Mouse (Mus musculus) stomach, embryonic 14.5 days (tissue): ENCODE data around the gene Pold3. TPM values are rescaled to one million over a fixed set of nuclear protein-coding genes. Genes with fewer than 3 reads are reported as not detected.

Source experiments
- ATAC-seq: fragments of 200-750 bp; cut with Nextera tagmentation; 2 replicates; pipeline ENCODE4 v1.8.0; 2017; ENCODE audit warnings: low read depth, moderate TSS enrichment; ENCODE audit not compliant: insufficient number of reproducible peaks, insufficient read depth, low FRiP score
- H3K27ac ChIP-seq: fragments of 300-500 bp; sonication (generic); 2 replicates; pipeline ENCODE4 v1.5.1; 2014; ENCODE audit warnings: mild to moderate bottlenecking, low read length, moderate library complexity, mixed read lengths
- H3K27me3 ChIP-seq: fragments of 300-500 bp; sonication (generic); 2 replicates; pipeline ENCODE4 v1.6.1; 2014; ENCODE audit warnings: low read length, control low read depth, mixed read lengths; ENCODE audit not compliant: control insufficient read depth, insufficient read depth
- H3K36me3 ChIP-seq: fragments of 300-500 bp; sonication (generic); 2 replicates; pipeline ENCODE4 v1.6.1; 2014; ENCODE audit warnings: mild to moderate bottlenecking, control low read depth, low read length, moderate library complexity, mixed read lengths; ENCODE audit not compliant: control insufficient read depth, insufficient read depth
- H3K4me1 ChIP-seq: fragments of 300-500 bp; sonication (generic); 2 replicates; pipeline ENCODE4 v1.6.1; 2014; ENCODE audit warnings: low read length, control low read depth, mixed read lengths; ENCODE audit not compliant: control insufficient read depth, insufficient read depth
- H3K4me2 ChIP-seq: fragments of 300-500 bp; sonication (generic); replicated peaks from 2 replicates; pipeline ENCODE4 v1.6.1; 2014; ENCODE audit warnings: low read depth, low read length, control low read depth
- H3K4me3 ChIP-seq: fragments of 300-500 bp; sonication (generic); 2 replicates; pipeline ENCODE4 v1.5.1; 2014; ENCODE audit warnings: low read depth, low read length, control low read depth
- H3K9ac ChIP-seq: fragments of 300-500 bp; sonication (generic); replicated peaks from 2 replicates; pipeline ENCODE4 v1.6.1; 2014; ENCODE audit warnings: low read depth, mild to moderate bottlenecking, control low read depth, low read length, moderate library complexity, mixed read lengths
- H3K9me3 ChIP-seq: fragments of 300-500 bp; sonication (generic); 2 replicates; pipeline ENCODE4 v1.6.1; 2016; ENCODE audit warnings: low read depth, low read length, control low read depth; ENCODE audit not compliant: control insufficient read depth
- WGBS: fragments of 180-500 bp; shearing (Covaris S2); extraction: QIAGEN DNeasy Blood & Tissue Kit; methylation state at CpG from one replicate; pipeline ENCODE4 v1.1.7; 2014; 5-methylcytosine and 5-hydroxymethylcytosine counted together
- polyA plus RNA-seq: library from polyadenylated mRNA; unstranded; fragments of >200 nt; fragmentation: Nextera tagmentation; extraction: Ambion mirVana; gene quantifications from 2 replicates; pipeline ENCODE4 v1.2.1, GENCODE M21; 2014

Pold3 gene
- polyA plus RNA-seq, 1 experiment from 2014 or later: 75.2 TPM

- Histone ChIP-seq H3K27me3 (no peaks in the 10 kb centered on the region), H3K9ac (no peak overlapping the region), H3K4me3 (no peak overlapping the region), H3K9me3 (peaks cover 3% of the 10 kb centered on the region; the same call in 1 of the 2 replicates), H3K4me2 (no peak overlapping the region), H3K4me1 (no peaks in the 10 kb centered on the region), H3K36me3 (no peaks in the 10 kb centered on the region), H3K27ac (no peak overlapping the region)
- ATAC-seq: no peak
- WGBS: 77% methylated on average over 4 of the region's 4 CpGs
These were observed 3.8 kb upstream of the Pold3 start for GRCm38 (mm10) chr7:100125166-100125565.

- H3K36me3 ChIP-seq: no peaks in the 10 kb centered on the region
- 82% methylated on average over 2 of the region's 2 CpGs for WGBS
- ATAC-seq: no peak
These were observed 2.8 kb upstream of the Pold3 start for GRCm38 (mm10) chr7:100124211-100124610.

GRCm38 (mm10) chr7:100123486-100123885 lies 2.1 kb upstream of the Pold3 start:
- 55% methylated on average over 6 of the region's 6 CpGs for WGBS
- H3K9me3 ChIP-seq: peaks cover 3% of the 10 kb centered on the region; the same call in 1 of the 2 replicates
- H3K27me3 ChIP-seq: no peaks in the 10 kb centered on the region
- no peak overlapping the region for H3K9ac ChIP-seq
- ATAC-seq: no peak
- no peak overlapping the region for H3K4me2 ChIP-seq
- 0 out of 2 replicates have a peak, but pooled peaks cover under 1% of the 10 kb centered on the region for H3K36me3 ChIP-seq
- no peak overlapping the region for H3K27ac ChIP-seq
- no peak overlapping the region for H3K4me3 ChIP-seq
- H3K4me1 ChIP-seq: no peaks in the 10 kb centered on the region

More at GRCm38 (mm10) chr7:100124211-100124610, 2.8 kb upstream of the Pold3 start:
- Histone ChIP-seq H3K9me3 (peaks cover 3% of the 10 kb centered on the region; the same call in 1 of the 2 replicates), H3K27ac (no peak overlapping the region), H3K4me3 (no peak overlapping the region), H3K27me3 (no peaks in the 10 kb centered on the region), H3K4me1 (no peaks in the 10 kb centered on the region), H3K4me2 (no peak overlapping the region), H3K9ac (no peak overlapping the region)

GRCm38 (mm10) chr7:100120791-100121261 lies 539 bp downstream of the Pold3 start:
- Histone ChIP-seq H3K36me3 (peaks cover 12% of the 10 kb centered on the region; the same call in 1 of the 2 replicates), H3K4me1 (no peaks in the 10 kb centered on the region)
- peak; percentile 55; the same call in 1 of the 2 replicates for ATAC-seq

GRCm38 (mm10) chr7:100114279-100114678 lies 7.1 kb downstream of the Pold3 start:
- Histone ChIP-seq H3K27me3 (no peaks in the 10 kb centered on the region), H3K9me3 (no peaks in the 10 kb centered on the region), H3K36me3 (peaks cover 28% of the 10 kb centered on the region), H3K27ac (no peak overlapping the region), H3K9ac (no peak overlapping the region), H3K4me1 (no peaks in the 10 kb centered on the region), H3K4me3 (no peak overlapping the region), H3K4me2 (no peak overlapping the region)
- 86% methylated on average over 6 of the region's 6 CpGs for WGBS
- no peak for ATAC-seq

More at GRCm38 (mm10) chr7:100120791-100121261, 539 bp downstream of the Pold3 start:
- Histone ChIP-seq H3K4me2 (peak overlapping the region; percentile 69), H3K27ac (peak overlapping the region; percentile 94), H3K9me3 (no peaks in the 10 kb centered on the region), H3K27me3 (no peaks in the 10 kb centered on the region), H3K9ac (peak overlapping the region; percentile 93), H3K4me3 (peak overlapping the region; percentile 91)
- under 1% methylated on average over 25 of the region's 25 CpGs for WGBS

- no peak overlapping the region for H3K9ac ChIP-seq
- WGBS: 76% methylated on average over 7 of the region's 7 CpGs
- no peak for ATAC-seq
- peaks cover 28% of the 10 kb centered on the region for H3K36me3 ChIP-seq
- no peaks in the 10 kb centered on the region for H3K4me1 ChIP-seq
- H3K4me3 ChIP-seq: no peak overlapping the region
- no peaks in the 10 kb centered on the region for H3K27me3 ChIP-seq
- H3K4me2 ChIP-seq: no peak overlapping the region
- no peaks in the 10 kb centered on the region for H3K9me3 ChIP-seq
- no peak overlapping the region for H3K27ac ChIP-seq
These were observed 7.5 kb downstream of the Pold3 start for GRCm38 (mm10) chr7:100113821-100114220.

GRCm38 (mm10) chr7:100111506-100111905 lies 9.9 kb downstream of the Pold3 start:
- Histone ChIP-seq H3K4me2 (no peak overlapping the region), H3K9ac (no peak overlapping the region), H3K4me1 (no peaks in the 10 kb centered on the region), H3K36me3 (peaks cover 20% of the 10 kb centered on the region), H3K27me3 (no peaks in the 10 kb centered on the region), H3K4me3 (no peak overlapping the region), H3K27ac (no peak overlapping the region), H3K9me3 (no peaks in the 10 kb centered on the region)
- ATAC-seq: no peak
- 73% methylated on average over 10 of the region's 10 CpGs for WGBS

GRCm38 (mm10) chr7:100108341-100108740 lies 13.0 kb downstream of the Pold3 start:
- H3K27ac ChIP-seq: no peak overlapping the region
- no peaks in the 10 kb centered on the region for H3K9me3 ChIP-seq
- no peak overlapping the region for H3K4me2 ChIP-seq
- H3K27me3 ChIP-seq: no peaks in the 10 kb centered on the region
- no peaks in the 10 kb centered on the region for H3K4me1 ChIP-seq
- no peak for ATAC-seq
- no peak overlapping the region for H3K9ac ChIP-seq
- WGBS: 63% methylated on average over 3 of the region's 3 CpGs
- no peak overlapping the region for H3K4me3 ChIP-seq
- peaks cover 36% of the 10 kb centered on the region for H3K36me3 ChIP-seq

GRCm38 (mm10) chr7:100104677-100105076 lies 16.7 kb downstream of the Pold3 start:
- Histone ChIP-seq H3K27me3 (no peaks in the 10 kb centered on the region), H3K27ac (no peak overlapping the region), H3K4me1 (no peaks in the 10 kb centered on the region), H3K9me3 (no peaks in the 10 kb centered on the region), H3K9ac (no peak overlapping the region), H3K4me3 (no peak overlapping the region), H3K36me3 (peaks cover 55% of the 10 kb centered on the region), H3K4me2 (no peak overlapping the region)
- no peak for ATAC-seq
- WGBS: 91% methylated on average over 4 of the region's 4 CpGs
